Mouse (Mus musculus) embryo, embryonic 11.5 days (tissue): ENCODE measurements at regions not wholly inside any gene's neighbourhood (a gene's known extent, or its start where the extent isn't known, plus 50 kb on each side); places are given as distances from the start of the nearest gene placed in this dataset.

ENCODE experiments used
- DNase-seq: peaks from one replicate; pipeline ENCODE4 v3.0.0-alpha.2; 2012; ENCODE audit warnings: low read depth, low spot score

GRCm38 (mm10) chr12:109951884-109952456 is 326.9 kb upstream of the Dio3 start:
- no peak for DNase-seq

DNA sequence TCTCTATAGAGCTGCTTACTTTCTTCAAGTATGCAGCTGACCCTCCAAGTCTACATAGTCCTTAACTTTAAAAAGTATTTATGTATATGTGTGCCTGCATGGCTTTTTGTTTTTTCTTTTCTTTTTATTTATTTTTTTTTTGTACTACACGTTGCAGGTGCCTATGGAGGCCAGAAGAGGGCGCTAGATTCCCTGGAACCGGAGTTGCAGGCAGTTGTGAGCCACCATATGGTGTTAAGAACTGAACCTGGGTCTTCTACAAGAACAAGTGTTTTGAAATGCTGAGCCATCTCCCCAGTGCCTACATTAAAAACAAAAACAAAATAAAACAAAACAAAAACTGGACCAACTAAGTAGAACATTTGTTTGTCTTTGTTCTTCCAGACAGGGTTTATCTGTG is 325.9 kb upstream of the Dio3 start:
- no peak for DNase-seq

DNA sequence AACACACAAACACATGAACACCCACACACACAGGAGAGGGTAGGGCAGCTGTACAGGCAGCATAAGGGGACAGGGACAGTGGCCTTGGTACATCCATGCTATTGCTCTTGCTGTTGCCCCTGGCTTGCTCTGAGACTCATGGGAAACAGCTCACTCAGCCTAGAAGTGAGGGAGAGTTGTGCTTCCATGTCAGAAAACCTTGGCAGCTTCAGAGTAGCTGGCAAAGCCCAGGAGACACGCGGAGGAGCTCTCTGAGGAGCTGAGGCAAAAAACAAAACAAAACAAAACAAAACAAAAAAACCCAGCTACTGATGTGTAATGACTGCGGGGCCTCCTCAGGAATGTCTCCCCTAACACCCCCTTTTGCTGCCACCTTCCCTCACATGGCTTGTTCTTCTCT is 321.6 kb upstream of the Dio3 start:
- DNase-seq = no peak

- DNase-seq = peak; percentile 69
Measured at GRCm38 (mm10) chr12:109958357-109959085, 320.3 kb upstream of the Dio3 start.

DNA sequence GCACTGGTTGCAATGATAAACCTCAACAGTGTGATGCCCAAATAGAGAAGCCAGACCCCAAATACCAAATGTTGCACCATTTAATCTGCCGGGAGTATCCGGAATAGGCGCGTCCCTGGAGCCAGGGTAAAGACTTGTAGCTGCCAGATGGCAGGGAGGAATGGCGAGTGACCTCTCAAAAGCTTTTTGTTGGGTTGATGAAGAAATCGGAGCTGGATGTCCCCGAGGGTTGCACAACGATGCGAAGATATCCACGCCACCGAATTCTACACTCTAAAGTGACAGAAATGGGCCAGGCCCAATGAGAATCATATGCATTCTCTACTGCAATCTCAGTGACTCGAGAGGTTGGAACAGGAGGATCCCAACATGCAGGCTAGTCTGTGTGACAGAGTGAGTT is 312.1 kb upstream of the Dio3 start:
- DNase-seq = no peak

GRCm38 (mm10) chr12:109968303-109968702 is 310.6 kb upstream of the Dio3 start:
- no peak for DNase-seq

DNA sequence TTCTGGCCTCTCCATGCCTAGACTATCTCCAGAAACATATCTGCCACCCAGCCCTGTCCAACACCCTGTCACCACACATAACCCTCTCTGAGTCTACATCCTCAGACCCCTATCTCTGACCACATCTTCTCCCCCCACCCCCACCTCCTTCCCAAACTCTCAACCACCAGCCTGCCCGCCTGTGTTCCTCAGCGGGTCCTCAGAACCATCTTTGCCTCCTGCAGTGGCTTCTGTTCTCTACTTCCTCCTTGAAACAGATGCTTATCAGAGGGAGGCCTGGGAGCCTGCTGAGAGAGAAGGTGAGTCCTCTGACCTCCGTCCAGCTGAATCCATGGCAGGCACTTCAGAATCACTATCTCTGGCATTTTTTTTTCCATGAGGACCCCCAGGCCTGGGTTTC is 307.4 kb upstream of the Dio3 start:
- no peak for DNase-seq

GRCm38 (mm10) chr12:109972366-109973015 is 306.4 kb upstream of the Dio3 start:
- DNase-seq = no peak

GRCm38 (mm10) chr12:109973598-109973997 is 305.3 kb upstream of the Dio3 start:
- DNase-seq = no peak

DNA sequence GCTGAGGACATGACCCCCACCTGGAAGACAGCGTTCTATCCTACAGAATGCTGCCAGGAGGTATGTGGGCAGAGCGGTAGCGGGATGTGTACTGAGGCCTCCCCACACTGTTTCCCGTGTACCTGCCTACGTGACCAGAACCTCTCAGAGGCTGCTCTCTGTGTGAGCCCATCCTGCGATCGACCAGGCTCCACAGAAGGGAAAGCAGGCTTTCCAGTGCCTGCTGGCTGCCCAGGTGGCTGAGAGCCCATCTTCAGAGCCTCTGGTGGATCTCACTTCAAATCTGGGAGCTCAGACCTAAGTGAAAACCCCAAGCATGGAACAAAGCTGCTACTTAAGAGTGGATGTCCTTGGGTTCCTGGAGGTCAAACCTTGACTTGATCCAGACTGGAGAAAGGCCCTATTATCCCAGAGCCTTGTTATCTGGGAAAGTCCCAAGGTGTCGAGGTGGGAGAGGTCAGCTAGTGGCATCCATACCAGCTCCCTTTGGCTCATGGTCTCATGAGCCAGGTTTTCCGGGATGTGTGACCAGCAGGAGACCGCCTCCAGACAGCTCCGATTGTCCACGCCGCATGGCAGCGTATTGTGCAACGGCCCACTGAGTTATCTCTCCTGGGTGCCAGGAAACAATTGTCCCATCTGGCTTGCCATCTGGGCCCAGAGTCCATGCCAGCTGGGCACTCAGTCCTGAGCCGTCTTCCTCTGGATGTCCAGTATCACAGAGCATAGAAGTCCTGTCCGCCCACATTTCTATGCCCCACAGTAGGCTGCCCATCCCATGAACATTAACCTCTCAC is 303.5 kb upstream of the Dio3 start:
- no peak for DNase-seq

- DNase-seq = no peak
Measured at GRCm38 (mm10) chr12:109984651-109985050, 294.2 kb upstream of the Dio3 start.

DNA sequence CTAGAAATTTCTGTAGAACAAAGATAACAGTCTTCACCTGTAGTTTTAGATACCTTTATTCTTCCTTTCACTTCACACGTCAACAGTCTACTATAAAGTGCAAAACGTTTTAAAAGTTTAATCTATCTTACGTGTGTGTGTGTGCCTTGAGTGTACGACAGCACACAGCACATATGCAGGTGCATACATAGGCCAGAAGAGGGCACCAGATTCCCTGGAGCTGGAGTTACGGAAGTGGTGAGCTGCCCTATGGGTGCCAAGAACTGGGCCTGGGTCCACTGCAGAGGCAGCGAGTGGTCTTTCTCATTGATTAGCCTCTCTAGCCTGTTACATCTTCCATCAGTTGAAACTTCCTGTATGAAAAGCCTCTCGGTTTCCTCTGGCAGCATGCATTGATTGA is 285.5 kb upstream of the Dio3 start:
- DNase-seq = no peak

DNA sequence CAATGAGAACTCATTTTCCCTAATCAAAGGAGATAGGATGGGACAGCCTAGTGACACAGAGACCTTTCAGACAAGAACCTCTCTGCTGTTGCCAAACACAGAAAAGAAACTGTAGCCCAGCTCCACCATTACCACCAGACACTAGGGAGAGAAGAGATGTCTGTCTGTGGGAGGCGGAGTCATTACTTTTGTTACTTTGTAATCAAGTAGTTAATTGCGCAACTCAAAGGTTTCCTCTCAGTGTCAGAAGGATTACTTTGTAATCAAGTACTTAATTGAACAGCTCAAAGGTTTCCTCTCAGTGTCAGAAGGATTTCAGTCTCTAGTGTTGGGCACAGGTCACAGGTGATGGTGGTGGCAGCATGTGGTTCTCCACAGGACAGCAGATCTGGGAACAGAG is 276.2 kb upstream of the Dio3 start:
- no peak for DNase-seq

DNA sequence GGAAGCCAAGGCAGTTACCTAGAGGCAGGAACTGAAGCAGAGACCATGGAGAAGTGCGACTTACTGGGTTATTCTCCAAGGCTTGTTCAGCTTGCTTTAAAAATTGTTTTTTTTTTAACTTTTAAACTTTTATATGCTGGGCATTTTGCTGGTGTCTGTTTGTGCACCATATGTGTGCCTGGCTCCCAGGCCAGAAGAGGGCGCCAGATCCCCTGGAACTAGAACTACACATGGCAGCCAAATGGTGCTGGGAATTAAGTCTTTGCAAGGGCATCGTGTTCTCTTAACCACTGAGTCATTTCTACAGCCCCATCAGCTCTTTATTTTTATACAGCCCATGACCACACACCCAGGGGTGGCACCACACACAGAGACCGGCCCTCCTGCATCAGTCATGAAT is 269.7 kb upstream of the Dio3 start:
- DNase-seq = no peak

DNA sequence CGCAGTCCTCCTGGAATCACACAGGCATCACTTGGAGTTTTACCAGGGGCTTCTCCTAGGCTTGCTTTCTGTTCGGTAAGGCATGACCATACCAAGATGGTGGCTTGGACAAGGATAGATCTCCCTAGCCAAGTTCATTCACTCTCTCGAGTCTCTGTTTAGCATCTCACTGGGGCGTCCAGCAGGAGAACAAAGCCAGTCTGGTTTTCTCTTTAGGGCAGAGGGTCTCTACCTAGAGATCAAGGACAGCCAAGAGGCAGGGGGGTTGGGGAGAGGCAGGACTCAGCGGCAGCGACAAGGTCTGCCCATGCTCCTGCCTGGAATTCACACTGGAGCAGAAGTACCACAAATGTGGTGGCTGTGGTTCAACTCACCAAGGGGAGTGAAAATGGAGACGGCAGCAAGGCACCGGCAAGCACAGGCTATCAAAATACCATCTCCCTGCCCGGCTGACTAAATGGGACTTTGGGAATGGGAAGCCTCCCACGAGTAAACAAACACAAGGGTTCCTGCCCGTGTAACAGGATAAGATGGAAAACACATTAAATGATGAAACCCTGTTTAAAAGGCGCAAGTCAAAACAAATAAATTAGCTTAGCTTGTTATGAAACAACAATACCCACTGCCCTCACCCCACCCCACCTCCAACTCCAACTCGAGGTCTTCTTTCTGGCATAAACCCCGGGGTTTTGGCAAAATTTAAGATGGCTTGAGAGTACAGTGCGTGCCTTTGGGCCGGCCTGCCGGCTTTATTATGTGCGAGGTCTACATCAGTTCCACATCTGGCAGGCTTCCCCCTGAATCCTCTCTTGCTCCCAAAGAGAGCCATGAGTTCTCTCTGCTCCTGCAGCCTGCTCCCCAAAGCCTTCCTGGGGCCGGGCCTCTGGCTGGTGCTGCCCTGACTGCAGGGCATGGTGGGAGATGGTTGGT is 258.1 kb upstream of the Dio3 start:
- DNase-seq = no peak

- no peak for DNase-seq
Measured at GRCm38 (mm10) chr12:110021690-110022089, 257.2 kb upstream of the Dio3 start.

DNA sequence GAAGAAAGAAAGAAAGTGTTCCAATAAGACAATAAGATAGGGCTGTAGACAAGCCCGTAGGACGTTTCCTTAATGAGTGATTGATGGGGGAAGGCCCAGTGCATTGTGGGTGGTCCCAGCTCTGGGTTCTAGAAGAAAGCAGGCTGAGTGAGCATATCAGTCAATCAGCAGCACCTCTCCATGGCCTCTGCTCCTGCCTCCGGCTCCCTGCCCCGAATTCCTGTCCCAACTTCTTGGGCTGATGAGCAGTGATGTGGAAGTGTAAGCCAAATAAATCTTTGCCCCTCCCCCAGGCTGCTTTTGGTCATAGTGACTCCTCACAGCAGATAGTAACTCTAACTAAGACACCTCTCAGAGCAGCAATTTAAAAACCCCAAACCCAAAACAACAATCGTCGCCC is 256.2 kb upstream of the Dio3 start:
- DNase-seq = no peak

- DNase-seq = no peak
Measured at GRCm38 (mm10) chr12:110023192-110024101, 255.4 kb upstream of the Dio3 start.

GRCm38 (mm10) chr12:110024295-110024694 is 254.6 kb upstream of the Dio3 start:
- DNase-seq = no peak

DNA sequence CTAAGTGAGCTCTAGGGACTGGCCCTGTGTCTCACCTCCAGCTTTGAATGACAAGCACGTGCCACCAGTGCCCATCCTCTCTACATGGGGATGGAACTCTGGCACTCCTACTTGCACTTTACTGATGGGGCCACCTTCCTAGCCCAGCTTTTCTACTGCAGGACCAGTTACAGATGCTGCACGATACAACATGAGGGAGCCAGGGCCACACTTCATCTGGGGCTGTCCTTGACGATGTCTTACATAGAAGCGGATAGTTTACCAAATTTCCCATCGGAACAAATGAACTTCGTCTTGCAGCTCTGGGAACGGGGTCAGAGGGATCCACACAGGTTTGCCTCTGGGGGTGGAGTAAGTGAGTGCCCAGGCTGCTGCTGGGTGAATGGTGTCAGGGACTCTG is 253.7 kb upstream of the Dio3 start:
- DNase-seq = no peak
